Mouse (Mus musculus) frontal cortex, adult (tissue): ENCODE measurements around the gene Dnpep.

ENCODE experiments used
- ATAC-seq: cut with Nextera tagmentation; 2 replicates; pipeline ENCODE4 v1.9.2; 2017; ENCODE audit warnings: mild to moderate bottlenecking, moderate library complexity, mixed read lengths; ENCODE audit not compliant: low TSS enrichment

Gene Dnpep

GRCm38 (mm10) chr1:75317241-75318201, at the start of gene Dnpep:
Dnpep (minus strand) TSS chr1:75317990.
- peak; percentile 90 for ATAC-seq

DNA sequence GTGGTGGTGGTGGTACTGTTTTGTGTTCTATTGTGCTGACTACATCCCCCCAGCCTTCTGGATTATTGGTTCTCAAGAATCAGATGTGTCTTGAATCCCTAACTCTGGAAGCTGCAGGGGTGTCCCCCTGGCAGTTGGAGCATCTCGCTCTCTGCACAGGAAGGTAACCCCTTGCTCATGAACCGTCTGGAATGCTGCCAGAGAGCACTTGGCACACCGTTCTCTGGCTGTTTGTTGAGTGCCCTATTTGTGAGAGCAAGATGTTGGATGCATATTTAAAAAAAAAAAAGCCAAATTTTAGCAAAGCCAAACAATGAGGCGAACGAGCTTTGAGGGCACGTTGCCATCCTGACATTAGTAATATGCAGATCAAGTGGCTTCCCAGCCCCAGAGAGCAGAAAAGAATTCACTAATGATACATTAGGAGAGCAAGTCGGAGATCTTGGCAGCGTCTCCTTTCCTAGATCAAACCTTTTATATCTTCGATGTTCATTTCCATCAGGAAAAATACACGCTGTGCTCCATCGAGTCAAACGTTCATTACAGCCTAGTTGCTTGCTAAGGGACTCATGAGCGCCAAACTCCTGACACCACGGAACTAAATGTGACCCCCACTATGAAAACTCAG, 47.8 kb upstream of the Dnpep start:
- ATAC-seq = no peak

- no peak for ATAC-seq
Measured at GRCm38 (mm10) chr1:75363868-75364267, 46.1 kb upstream of the Dnpep start.

GRCm38 (mm10) chr1:75361750-75362149, 44.0 kb upstream of the Dnpep start:
- ATAC-seq = no peak

DNA sequence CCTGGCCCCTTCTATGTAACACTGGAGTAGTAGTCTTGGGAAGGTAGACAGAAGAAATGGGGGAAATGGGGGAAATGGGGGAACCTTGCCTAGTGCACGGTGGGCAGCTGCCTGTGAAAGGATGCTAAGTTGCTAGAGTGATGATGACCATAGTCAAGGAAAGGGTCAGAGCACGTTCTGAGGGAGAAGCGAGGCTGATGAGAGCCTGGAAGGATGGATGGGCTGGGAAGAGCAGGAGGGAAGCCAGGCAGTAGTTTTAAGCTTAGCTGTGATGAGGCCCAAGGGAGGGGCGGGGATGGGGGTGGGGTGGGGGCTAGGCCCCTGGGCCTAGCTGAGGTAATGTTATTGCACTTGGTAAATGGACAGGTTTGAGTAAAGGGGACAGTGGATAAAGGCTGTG, 43.3 kb upstream of the Dnpep start:
- no peak for ATAC-seq

DNA sequence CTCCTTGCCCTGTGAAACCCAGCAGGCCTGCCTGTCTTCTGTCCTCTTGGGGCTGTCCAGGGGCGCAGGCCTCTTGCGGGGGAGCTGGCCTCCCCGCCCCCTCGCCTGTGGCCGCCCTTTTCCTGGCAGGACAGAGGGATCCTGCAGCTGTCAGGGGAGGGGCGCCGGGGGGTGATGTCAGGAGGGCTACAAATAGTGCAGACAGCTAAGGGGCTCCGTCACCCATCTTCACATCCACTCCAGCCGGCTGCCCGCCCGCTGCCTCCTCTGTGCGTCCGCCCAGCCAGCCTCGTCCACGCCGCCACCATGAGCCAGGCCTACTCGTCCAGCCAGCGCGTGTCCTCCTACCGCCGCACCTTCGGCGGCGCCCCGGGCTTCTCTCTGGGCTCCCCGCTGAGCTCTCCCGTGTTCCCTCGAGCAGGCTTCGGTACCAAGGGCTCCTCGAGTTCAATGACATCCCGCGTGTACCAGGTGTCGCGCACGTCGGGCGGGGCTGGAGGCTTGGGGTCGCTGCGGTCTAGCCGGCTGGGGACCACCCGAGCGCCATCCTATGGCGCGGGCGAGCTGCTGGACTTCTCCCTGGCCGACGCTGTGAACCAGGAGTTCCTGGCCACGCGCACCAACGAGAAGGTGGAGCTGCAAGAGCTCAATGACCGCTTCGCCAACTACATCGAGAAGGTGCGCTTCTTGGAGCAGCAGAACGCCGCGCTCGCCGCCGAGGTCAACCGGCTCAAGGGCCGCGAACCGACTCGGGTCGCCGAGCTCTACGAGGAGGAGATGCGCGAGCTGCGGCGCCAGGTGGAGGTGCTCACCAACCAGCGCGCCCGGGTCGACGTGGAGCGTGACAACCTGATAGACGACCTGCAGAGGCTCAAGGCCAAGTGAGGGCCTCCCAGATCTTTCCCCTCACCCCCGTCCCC, 42.6 kb upstream of the Dnpep start, which contains the start of gene Des:
Gene Des, plus strand, starts transcription at position 218 of the 920 bp plus-strand sequence.
- no peak for ATAC-seq

- peak; percentile 79 for ATAC-seq
Measured at GRCm38 (mm10) chr1:75359346-75359745, 41.6 kb upstream of the Dnpep start.

DNA sequence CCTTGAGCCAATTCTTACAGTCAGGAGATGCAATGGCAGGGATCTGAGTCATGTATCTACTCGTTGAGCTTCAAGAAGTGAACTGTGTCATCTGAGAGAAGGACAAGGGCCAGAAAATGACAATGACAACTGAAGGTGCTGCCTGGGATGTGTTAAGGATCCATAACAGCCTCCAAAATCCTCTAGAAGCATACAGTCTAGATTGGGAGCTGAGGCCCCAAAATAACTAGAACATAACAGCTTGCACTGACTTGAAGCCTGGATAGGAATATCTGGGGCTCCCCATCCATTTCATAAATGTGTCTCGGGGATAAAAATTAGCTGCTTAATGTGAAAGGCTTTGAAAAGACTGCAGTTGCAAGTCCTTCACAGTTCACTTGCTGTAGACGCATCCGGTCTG, 40.2 kb upstream of the Dnpep start:
- ATAC-seq = peak; percentile 64

- ATAC-seq = no peak
Measured at GRCm38 (mm10) chr1:75357261-75357660, 39.5 kb upstream of the Dnpep start.

DNA sequence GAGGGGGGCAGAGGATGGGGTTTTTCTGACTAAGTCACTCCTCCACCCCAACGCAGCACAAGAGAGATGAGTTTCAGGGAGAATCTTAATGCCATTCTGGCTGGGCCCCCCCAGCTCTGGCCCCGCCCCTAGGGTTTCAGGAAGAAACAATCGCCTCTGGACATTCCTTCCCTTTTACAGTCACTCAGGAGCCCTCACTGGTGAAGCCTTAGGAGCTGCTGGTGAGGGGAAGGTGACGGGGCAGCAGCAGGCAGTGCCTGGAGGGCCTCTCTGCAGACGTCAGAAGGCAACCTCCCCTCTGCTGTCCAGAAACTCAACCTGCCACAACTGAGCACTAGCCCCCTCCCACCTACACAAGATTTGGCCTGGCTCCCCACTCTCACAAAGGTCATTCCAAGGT, 31.5 kb upstream of the Dnpep start:
- ATAC-seq = no peak

- ATAC-seq = no peak
Measured at GRCm38 (mm10) chr1:75347279-75347678, 29.5 kb upstream of the Dnpep start.

- ATAC-seq = no peak
Measured at GRCm38 (mm10) chr1:75345036-75345935, 27.5 kb upstream of the Dnpep start.

DNA sequence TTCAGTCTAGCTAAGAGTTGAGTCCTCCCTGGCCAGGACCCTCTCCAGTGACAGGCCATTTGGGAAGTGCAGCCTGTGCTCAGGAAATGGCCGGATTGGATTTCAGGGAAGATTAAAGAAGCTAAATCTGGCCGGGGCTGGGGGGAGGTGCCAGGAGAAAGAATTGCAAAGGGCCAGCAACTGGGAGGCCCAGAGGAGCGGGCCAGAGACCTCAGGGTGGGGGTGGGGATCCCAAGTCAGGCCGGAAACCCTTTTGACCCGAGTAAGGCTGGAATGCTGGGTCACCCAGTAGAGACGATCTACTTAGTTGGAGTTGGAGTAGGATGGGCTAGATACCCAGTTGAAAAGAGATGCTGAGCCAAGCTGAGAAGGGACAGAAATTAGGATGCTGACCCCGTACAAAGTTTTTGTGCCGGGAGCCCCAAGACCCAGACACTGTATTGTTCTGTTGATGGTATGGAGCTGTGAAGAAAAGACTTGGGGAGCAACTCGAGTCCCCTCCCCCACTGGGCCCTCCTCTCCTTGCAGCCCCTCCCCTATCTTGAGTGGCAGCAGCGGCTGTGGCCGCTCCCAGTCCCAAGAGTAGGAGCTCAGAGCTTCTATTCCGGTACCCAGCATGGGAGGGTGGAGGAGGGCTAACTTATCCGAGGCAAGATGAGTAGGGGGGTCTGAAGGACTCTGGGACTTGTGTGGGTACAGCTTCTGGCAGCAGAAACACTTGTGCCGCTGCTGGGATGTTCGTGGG, 26.7 kb upstream of the Dnpep start:
- ATAC-seq = no peak

GRCm38 (mm10) chr1:75342874-75343416, 25.2 kb upstream of the Dnpep start:
- ATAC-seq = peak; percentile 68; the same call in 1 of the 2 replicates

- ATAC-seq = no peak
Measured at GRCm38 (mm10) chr1:75340519-75340918, 22.7 kb upstream of the Dnpep start.

DNA sequence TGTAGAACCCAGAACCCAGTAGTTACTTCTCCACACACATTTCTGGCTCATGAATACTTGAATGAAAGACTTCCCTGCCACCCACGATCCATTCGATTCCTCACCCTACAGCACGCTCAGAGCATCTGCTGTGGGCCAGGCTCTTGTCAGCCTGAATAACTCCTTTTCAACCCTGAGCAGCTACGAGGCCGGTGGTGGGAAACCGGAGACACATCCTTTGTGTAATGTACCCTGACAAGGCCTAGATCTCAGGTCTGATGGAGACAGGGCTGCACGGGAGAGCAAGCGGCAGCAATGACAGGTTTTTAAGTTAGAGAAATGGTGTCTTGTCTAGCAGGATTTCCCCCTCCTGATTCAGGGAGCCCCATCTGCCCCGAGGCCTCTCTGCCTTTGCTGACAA, 21.5 kb upstream of the Dnpep start:
- peak; percentile 62 for ATAC-seq

GRCm38 (mm10) chr1:75338091-75338694, 20.4 kb upstream of the Dnpep start:
- ATAC-seq = peak; percentile 31; the same call in 1 of the 2 replicates

DNA sequence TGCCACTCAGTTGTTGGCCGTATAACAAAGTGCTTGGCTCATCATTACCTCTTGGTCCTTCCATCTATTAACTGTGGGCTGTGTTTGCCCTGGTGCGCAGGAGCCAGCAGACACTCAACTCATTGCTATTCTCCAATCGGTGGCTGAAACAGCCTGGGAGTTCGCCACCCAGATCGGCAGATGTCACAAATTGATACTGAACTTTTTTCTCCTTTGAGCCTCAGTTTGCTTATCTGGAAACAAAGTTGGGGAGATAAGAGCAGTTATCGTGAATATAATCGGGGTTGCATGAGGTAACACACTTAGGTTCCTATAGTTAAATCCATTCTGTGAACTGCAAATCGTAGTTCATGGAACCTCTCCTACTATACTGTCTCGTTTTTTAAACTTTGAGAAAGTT, 19.3 kb upstream of the Dnpep start:
- no peak for ATAC-seq

DNA sequence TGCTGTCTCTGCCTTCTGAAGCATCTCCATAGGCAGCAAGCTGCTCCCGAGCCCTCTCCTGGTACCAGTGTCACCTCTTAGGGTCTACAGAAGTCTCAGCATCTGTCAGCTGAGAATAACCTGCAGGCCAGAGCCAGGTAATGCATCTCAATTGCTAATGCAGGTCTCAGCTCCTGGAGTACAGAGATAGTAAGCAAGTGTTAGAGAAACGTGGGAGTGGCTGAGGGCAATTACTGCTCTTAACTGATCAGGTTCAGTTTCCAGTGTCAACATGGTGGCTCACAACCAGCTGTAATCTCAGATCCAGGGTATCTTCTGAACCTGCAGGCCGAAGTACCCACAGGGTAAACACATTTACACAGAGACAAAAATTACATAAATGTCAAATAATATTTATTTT, 18.7 kb upstream of the Dnpep start:
- ATAC-seq = no peak
